Mouse (Mus musculus) liver, embryonic 14.5 days (tissue): ENCODE results near the gene Gphb5. TPM values are rescaled to one million over a fixed set of nuclear protein-coding genes. Genes with fewer than 3 reads are reported as not detected.

Experiments used
- ATAC-seq: fragments of 200-750 bp; cut with Nextera tagmentation; 2 replicates; pipeline ENCODE4 v1.8.0; 2017; ENCODE audit warnings: moderate number of reproducible peaks, mild to moderate bottlenecking, moderate library complexity; ENCODE audit not compliant: insufficient read depth
- DNase-seq, 3 experiments: peaks; one replicate each; pipeline ENCODE4 v3.0.0-alpha.2; 2012 to 2013; ENCODE audit warnings: low read depth in 3 of 3, low spot score in 3 of 3
- H3K27ac ChIP-seq: fragments of 300-500 bp; sonication (generic); 2 replicates; pipeline ENCODE4 v1.5.1; 2014; ENCODE audit warnings: moderate library complexity, mild to moderate bottlenecking, control low read depth, inconsistent platforms
- H3K27me3 ChIP-seq: fragments of 300-500 bp; sonication (generic); 2 replicates; pipeline ENCODE4 v1.6.1; 2014; ENCODE audit warnings: mild to moderate bottlenecking, low read length, moderate library complexity; ENCODE audit not compliant: control insufficient read depth, insufficient read depth
- H3K36me3 ChIP-seq: fragments of 300-500 bp; sonication (generic); replicated peaks from 2 replicates; pipeline ENCODE4 v1.6.1; 2014; ENCODE audit warnings: low read depth; ENCODE audit not compliant: control insufficient read depth, insufficient read depth
- H3K4me1 ChIP-seq, 2 experiments: fragments of 200-500 bp in 1 of 2; fragments of 300-500 bp in 1 of 2; sonication (generic) in 1 of 2; replicated peaks; 2 replicates each; pipeline ENCODE4 v1.6.1; 2012 to 2014; ENCODE audit warnings: antibody characterized with exemption in 1 of 2, inconsistent platforms in 1 of 2, low read length in 1 of 2; ENCODE audit not compliant: control insufficient read depth in 2 of 2, insufficient read depth in 2 of 2
- H3K4me2 ChIP-seq: fragments of 300-500 bp; sonication (generic); 2 replicates; pipeline ENCODE4 v1.6.1; 2014; ENCODE audit warnings: low read depth, mild to moderate bottlenecking, control low read depth, moderate library complexity
- H3K4me3 ChIP-seq, 2 experiments: fragments of 200-500 bp in 1 of 2; fragments of 300-500 bp in 1 of 2; sonication (generic) in 1 of 2; 2 replicates each; pipeline ENCODE4 v1.5.1; 2012 to 2014; ENCODE audit warnings: low read depth in 2 of 2, low read length in 2 of 2, mild to moderate bottlenecking in 2 of 2, control low read depth in 1 of 2, inconsistent platforms in 1 of 2, moderate library complexity in 1 of 2; ENCODE audit not compliant: insufficient read depth in 1 of 2
- H3K9ac ChIP-seq: fragments of 300-500 bp; sonication (generic); replicated peaks from 2 replicates; pipeline ENCODE4 v1.6.1; 2014; ENCODE audit warnings: mild to moderate bottlenecking, control low read depth, moderate library complexity
- H3K9me3 ChIP-seq: fragments of 300-500 bp; sonication (generic); 2 replicates; pipeline ENCODE4 v1.6.1; 2016; ENCODE audit warnings: low read length, mixed read lengths; ENCODE audit not compliant: control insufficient read depth
- CTCF ChIP-seq: IDR thresholded peaks from 2 replicates; pipeline ENCODE4 v1.5.1; 2016; ENCODE audit warnings: antibody characterized with exemption, low read depth, control low read depth
- EP300 ChIP-seq: IDR thresholded peaks from 2 replicates; pipeline ENCODE4 v1.6.1; 2016; ENCODE audit warnings: antibody characterized with exemption, low read depth
- WGBS: fragments of 180-500 bp; shearing (Covaris S2); extraction: QIAGEN DNeasy Blood & Tissue Kit; methylation state at CpG from one replicate; pipeline ENCODE4 v1.1.7; 2014; ENCODE audit not compliant: insufficient replicate concordance; 5-methylcytosine and 5-hydroxymethylcytosine counted together
- polyA plus RNA-seq, 2 experiments: library from polyadenylated mRNA; depleted of rRNA in 1 of 2; stranded (reverse) in 1 of 2; unstranded in 1 of 2; fragments of >200 nt; fragmentation: Nextera tagmentation in 1 of 2; extraction: Ambion mirVana in 1 of 2; gene quantifications; 2 replicates each; pipeline versions ENCODE4 v1.2.1 to v1.2.3; 2012 to 2014

The Gphb5 gene
- polyA plus RNA-seq, 2 experiments: not detected

- ATAC-seq (no peak), DNase-seq (no peak)
- no peaks in the 10 kb centered on the region for H3K9me3 ChIP-seq
- no peaks in the 10 kb centered on the region; a peak in 1 of 4 replicates for H3K4me1 ChIP-seq
- H3K4me3 ChIP-seq: no peak overlapping the region
- WGBS: 66% methylated on average over 7 of the region's 7 CpGs
- no peak for TF ChIP-seq EP300
- TF ChIP-seq CTCF: no peak
- H3K36me3 ChIP-seq: no peaks in the 10 kb centered on the region
- H3K4me2 ChIP-seq: no peak overlapping the region
- H3K9ac ChIP-seq: no peak overlapping the region
- no peak overlapping the region for H3K27ac ChIP-seq
- no peaks in the 10 kb centered on the region for H3K27me3 ChIP-seq
These were observed 9.3 kb upstream of the Gphb5 start for GRCm38 (mm10) chr12:75425882-75426281.

GRCm38 (mm10) chr12:75424817-75425216 lies 8.2 kb upstream of the Gphb5 start:
- DNase-seq (no peak), ATAC-seq (no peak)
- 59% methylated on average over 4 of the region's 4 CpGs for WGBS
- Histone ChIP-seq H3K4me1 (no peaks in the 10 kb centered on the region; a peak in 1 of 4 replicates), H3K4me2 (no peak overlapping the region), H3K27me3 (no peaks in the 10 kb centered on the region), H3K27ac (no peak overlapping the region), H3K9ac (no peak overlapping the region), H3K36me3 (no peaks in the 10 kb centered on the region), H3K4me3 (no peak overlapping the region), H3K9me3 (no peaks in the 10 kb centered on the region)
- TF ChIP-seq EP300 (no peak), CTCF (no peak)

- Histone ChIP-seq H3K36me3 (no peaks in the 10 kb centered on the region), H3K4me1 (no peaks in the 10 kb centered on the region), H3K9me3 (no peaks in the 10 kb centered on the region), H3K4me2 (no peak overlapping the region), H3K4me3 (no peak overlapping the region), H3K27ac (no peak overlapping the region), H3K27me3 (no peaks in the 10 kb centered on the region), H3K9ac (no peak overlapping the region)
- TF ChIP-seq EP300: no peak
- TF ChIP-seq CTCF: no peak
- ATAC-seq (no peak), DNase-seq (no peak)
- 60% methylated on average over 7 of the region's 7 CpGs for WGBS
These were observed 7.8 kb upstream of the Gphb5 start for GRCm38 (mm10) chr12:75424359-75424758.

GRCm38 (mm10) chr12:75414991-75415390 lies 1.6 kb downstream of the Gphb5 start:
- Histone ChIP-seq H3K4me2 (no peak overlapping the region), H3K36me3 (no peaks in the 10 kb centered on the region), H3K9me3 (no peaks in the 10 kb centered on the region), H3K9ac (no peak overlapping the region), H3K4me1 (no peaks in the 10 kb centered on the region), H3K4me3 (no peak overlapping the region), H3K27me3 (no peaks in the 10 kb centered on the region), H3K27ac (no peak overlapping the region)
- no peak for TF ChIP-seq CTCF
- no peak for TF ChIP-seq EP300
- WGBS: 35% methylated on average over 6 of the region's 6 CpGs
- ATAC-seq (no peak), DNase-seq (no peak)

GRCm38 (mm10) chr12:75412964-75413363 lies 3.6 kb downstream of the Gphb5 start:
- Histone ChIP-seq H3K27ac (no peak overlapping the region), H3K4me1 (no peaks in the 10 kb centered on the region), H3K4me2 (no peak overlapping the region), H3K4me3 (no peak overlapping the region), H3K27me3 (no peaks in the 10 kb centered on the region), H3K9me3 (no peaks in the 10 kb centered on the region), H3K36me3 (no peaks in the 10 kb centered on the region), H3K9ac (no peak overlapping the region)
- 50% methylated on average over 9 of the region's 9 CpGs for WGBS
- no peak for TF ChIP-seq CTCF
- no peak for TF ChIP-seq EP300
- no peak for DNase-seq
- ATAC-seq: no peak

DNA sequence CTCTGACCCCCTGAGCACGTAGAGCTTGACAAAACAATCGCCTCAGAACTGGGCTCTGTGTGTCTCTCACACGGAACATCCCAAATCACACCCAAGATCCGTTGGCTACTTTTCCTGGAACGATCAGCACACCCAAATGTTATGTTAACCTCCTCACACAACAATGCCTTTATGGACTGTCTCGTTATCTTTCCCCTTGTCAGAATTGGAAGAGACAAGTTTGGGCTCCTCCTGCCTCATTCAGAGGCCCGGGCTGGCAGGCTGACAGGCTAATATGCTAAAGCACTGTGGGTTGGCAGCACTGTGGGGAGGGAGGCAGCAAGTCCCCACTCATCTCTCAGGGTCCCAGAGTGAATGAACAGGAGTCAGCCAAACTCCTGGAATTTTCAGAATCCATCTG lies 19.5 kb downstream of the Gphb5 start:
- Histone ChIP-seq H3K27ac (no peak overlapping the region), H3K9ac (no peak overlapping the region), H3K4me2 (no peak overlapping the region), H3K4me3 (no peak overlapping the region), H3K27me3 (no peaks in the 10 kb centered on the region), H3K9me3 (no peaks in the 10 kb centered on the region), H3K36me3 (no peaks in the 10 kb centered on the region), H3K4me1 (no peaks in the 10 kb centered on the region)
- DNase-seq: no peak
- 61% methylated on average over 7 of the region's 7 CpGs for WGBS
- ATAC-seq: no peak
- TF ChIP-seq EP300 (no peak), CTCF (no peak)
